Mouse (Mus musculus) liver, embryonic 12.5 days (tissue): ENCODE data around the gene Pdyn. TPM values are rescaled to one million over a fixed set of nuclear protein-coding genes. Genes with fewer than 3 reads are reported as not detected.

Experiments used
- ATAC-seq: fragments of 200-750 bp; cut with Nextera tagmentation; 2 replicates; pipeline ENCODE4 v1.8.0; 2017; ENCODE audit warnings: moderate number of reproducible peaks, mild to moderate bottlenecking, moderate library complexity
- H3K27ac ChIP-seq: fragments of 300-500 bp; sonication (generic); 2 replicates; pipeline ENCODE4 v1.5.1; 2016; ENCODE audit warnings: mild to moderate bottlenecking
- H3K27me3 ChIP-seq: fragments of 300-500 bp; sonication (generic); replicated peaks from 2 replicates; pipeline ENCODE4 v1.6.1; 2016; ENCODE audit warnings: mild to moderate bottlenecking, moderate library complexity
- H3K36me3 ChIP-seq: fragments of 300-500 bp; sonication (generic); 2 replicates; pipeline ENCODE4 v1.6.1; 2016; ENCODE audit warnings: mild to moderate bottlenecking, moderate library complexity
- H3K4me1 ChIP-seq: fragments of 300-500 bp; sonication (generic); 2 replicates; pipeline ENCODE4 v1.6.1; 2016
- H3K4me2 ChIP-seq: fragments of 300-500 bp; sonication (generic); 2 replicates; pipeline ENCODE4 v1.6.1; 2016; ENCODE audit warnings: mild to moderate bottlenecking, moderate library complexity
- H3K4me3 ChIP-seq: fragments of 300-500 bp; sonication (generic); 2 replicates; pipeline ENCODE4 v1.5.1; 2016; ENCODE audit warnings: mild to moderate bottlenecking, moderate library complexity
- H3K9ac ChIP-seq: fragments of 300-500 bp; sonication (generic); 2 replicates; pipeline ENCODE4 v1.6.1; 2016; ENCODE audit warnings: mild to moderate bottlenecking, moderate library complexity
- H3K9me3 ChIP-seq: fragments of 300-500 bp; sonication (generic); replicated peaks from 2 replicates; pipeline ENCODE4 v1.6.1; 2016; ENCODE audit warnings: mild to moderate bottlenecking, moderate library complexity
- WGBS: fragments of 180-500 bp; shearing (Covaris S2); methylation state at CpG from one replicate; pipeline ENCODE4 v1.1.7; 2016; ENCODE audit not compliant: insufficient replicate concordance; 5-methylcytosine and 5-hydroxymethylcytosine counted together
- polyA plus RNA-seq: library from polyadenylated mRNA; unstranded; fragments of >200 nt; fragmentation: Nextera tagmentation; extraction: Ambion mirVana; gene quantifications from 2 replicates; pipeline ENCODE4 v1.2.1, GENCODE M21; 2016

The Pdyn gene
- polyA plus RNA-seq, result 0.05 and 0.13 TPM in 2 replicates

DNA sequence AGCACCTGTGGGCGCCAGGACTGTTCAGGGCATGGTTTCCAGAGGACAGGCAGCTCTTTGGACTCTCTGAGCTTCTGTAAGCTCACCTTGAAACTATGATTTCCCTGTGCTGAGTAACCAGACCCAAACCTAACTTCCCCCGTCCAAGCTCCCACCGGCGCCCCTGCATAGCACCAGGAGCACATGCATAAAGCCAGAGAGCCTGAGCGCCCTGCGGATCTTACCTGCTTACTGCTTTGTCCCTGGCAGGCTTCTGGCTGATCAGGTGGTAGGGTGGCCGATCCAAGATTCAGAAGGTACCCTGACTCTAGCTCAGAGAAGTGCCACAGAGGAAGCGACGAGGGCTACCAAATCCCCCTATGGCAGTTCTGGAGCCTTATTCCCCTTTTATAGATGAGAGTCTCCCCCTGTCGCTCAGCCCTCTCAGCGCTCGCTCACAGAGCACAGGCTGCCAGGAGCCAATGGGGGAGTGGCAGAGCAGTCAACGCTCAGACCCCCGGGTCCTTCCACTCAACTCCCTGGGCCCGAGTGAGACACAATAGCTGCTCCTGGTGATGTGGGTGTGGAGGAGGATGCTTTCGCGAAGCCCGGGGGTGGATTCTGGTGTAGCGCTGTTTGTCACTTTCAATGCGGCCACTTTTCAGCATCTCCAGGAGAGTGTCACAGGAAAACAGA, at the start of gene Pdyn:
Gene Pdyn (minus strand): TSS at position 361 of the 675 bp plus-strand sequence.
- H3K27ac ChIP-seq, result no peak within 1 kb of the TSS
- no peak within 1 kb of the TSS for H3K4me3 ChIP-seq
- H3K36me3 ChIP-seq, result no peaks in the 10 kb centered on the region
- H3K27me3 ChIP-seq, result peaks cover 62% of the 10 kb centered on the region
- no peaks in the 10 kb centered on the region for H3K4me1 ChIP-seq
- no peak within 1 kb of the TSS for H3K9ac ChIP-seq
- H3K4me2 ChIP-seq, result no peak within 1 kb of the TSS
- no peaks in the 10 kb centered on the region for H3K9me3 ChIP-seq
- ATAC-seq, result no peak
- WGBS, result 10% methylated on average over 20 of the region's 20 CpGs

DNA sequence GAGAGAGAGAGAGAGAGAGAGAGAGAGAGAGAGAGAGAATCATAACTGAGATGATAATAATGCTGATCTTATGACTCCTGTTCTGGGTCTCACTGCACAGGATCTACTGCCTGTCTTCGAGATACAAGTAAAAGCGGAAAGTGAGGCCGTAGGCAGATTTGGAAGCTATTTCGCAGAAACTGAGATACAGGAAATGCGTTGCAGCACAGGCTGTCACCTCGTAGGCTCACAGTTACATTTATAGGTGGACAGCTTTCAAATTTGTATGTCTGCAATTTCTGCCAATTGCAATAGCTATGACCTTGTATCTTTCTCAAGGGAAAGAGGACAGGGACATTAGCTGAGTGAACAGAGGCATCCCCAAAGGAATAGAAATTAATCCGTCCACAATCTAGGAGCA, 42.4 kb upstream of the Pdyn start:
- no peak overlapping the region for H3K4me3 ChIP-seq
- WGBS, result 73% methylated on average over 7 of the region's 7 CpGs
- H3K27me3 ChIP-seq, result no peaks in the 10 kb centered on the region
- H3K4me1 ChIP-seq, result no peaks in the 10 kb centered on the region
- no peaks in the 10 kb centered on the region for H3K36me3 ChIP-seq
- no peak overlapping the region for H3K9ac ChIP-seq
- H3K4me2 ChIP-seq, result no peak overlapping the region
- H3K9me3 ChIP-seq, result no peaks in the 10 kb centered on the region
- H3K27ac ChIP-seq, result no peak overlapping the region
- ATAC-seq, result no peak

- Histone ChIP-seq H3K27ac (no peak overlapping the region), H3K9me3 (no peaks in the 10 kb centered on the region), H3K4me2 (no peak overlapping the region), H3K36me3 (no peaks in the 10 kb centered on the region), H3K4me3 (no peak overlapping the region), H3K27me3 (no peaks in the 10 kb centered on the region), H3K4me1 (no peaks in the 10 kb centered on the region), H3K9ac (no peak overlapping the region)
- 59% methylated on average over 3 of the region's 3 CpGs for WGBS
- ATAC-seq, result no peak
Measured at GRCm38 (mm10) chr2:129740515-129740914, 40.9 kb upstream of the Pdyn start.

DNA sequence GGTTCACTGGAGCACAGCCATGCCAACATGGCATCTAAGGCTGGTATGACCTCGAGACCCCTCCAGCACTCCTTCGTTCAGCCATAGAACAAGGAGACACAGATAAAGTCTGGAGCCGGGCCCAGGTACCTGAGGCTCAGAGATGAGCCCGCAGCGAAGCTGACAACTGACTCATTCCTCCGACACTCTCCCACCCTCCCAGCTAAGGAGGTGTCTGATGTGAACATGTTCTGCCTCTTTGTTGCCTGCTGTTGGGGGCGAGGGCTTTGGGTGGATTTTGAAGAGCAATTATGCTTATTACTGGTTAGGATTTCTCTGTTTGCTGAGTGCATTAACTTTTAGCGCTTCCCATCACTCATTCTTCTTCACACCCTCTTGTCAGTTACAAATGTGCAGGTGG, 34.4 kb upstream of the Pdyn start:
- H3K4me1 ChIP-seq, result no peaks in the 10 kb centered on the region
- no peak for ATAC-seq
- H3K9me3 ChIP-seq, result no peaks in the 10 kb centered on the region
- H3K4me2 ChIP-seq, result no peak overlapping the region
- H3K36me3 ChIP-seq, result no peaks in the 10 kb centered on the region
- H3K4me3 ChIP-seq, result no peak overlapping the region
- H3K27ac ChIP-seq, result no peak overlapping the region
- WGBS, result 58% methylated on average over 8 of the region's 8 CpGs
- no peaks in the 10 kb centered on the region for H3K27me3 ChIP-seq
- H3K9ac ChIP-seq, result no peak overlapping the region

DNA sequence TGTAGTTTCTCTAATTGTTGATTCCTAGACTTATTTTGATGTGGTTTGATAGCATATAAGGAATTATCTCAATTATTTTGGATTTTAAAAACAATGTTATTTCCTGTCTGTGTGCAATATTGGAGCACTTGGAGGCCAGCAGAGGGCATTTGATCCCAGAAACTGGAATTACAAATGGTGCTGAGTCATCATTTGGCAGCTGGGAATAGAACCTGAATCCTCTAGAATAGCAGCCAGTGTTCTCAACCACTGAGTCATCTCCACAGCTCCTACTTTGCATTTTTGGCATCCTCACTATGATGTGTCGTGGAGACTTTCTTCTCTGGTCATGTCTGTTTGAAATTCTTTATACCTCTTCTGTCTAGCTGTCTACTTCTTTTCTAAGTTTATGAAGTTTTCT, 30.0 kb upstream of the Pdyn start:
- H3K9ac ChIP-seq, result no peak overlapping the region
- no peaks in the 10 kb centered on the region for H3K27me3 ChIP-seq
- no peaks in the 10 kb centered on the region for H3K36me3 ChIP-seq
- H3K27ac ChIP-seq, result no peak overlapping the region
- no peak for ATAC-seq
- H3K4me3 ChIP-seq, result no peak overlapping the region
- no peak overlapping the region for H3K4me2 ChIP-seq
- H3K9me3 ChIP-seq, result no peaks in the 10 kb centered on the region
- H3K4me1 ChIP-seq, result no peaks in the 10 kb centered on the region
- 68% methylated on average over 1 of the region's 1 CpGs for WGBS

- Histone ChIP-seq H3K9me3 (no peaks in the 10 kb centered on the region), H3K4me1 (no peaks in the 10 kb centered on the region), H3K36me3 (no peaks in the 10 kb centered on the region), H3K9ac (no peak overlapping the region), H3K4me2 (no peak overlapping the region), H3K27ac (no peak overlapping the region), H3K27me3 (no peaks in the 10 kb centered on the region), H3K4me3 (no peak overlapping the region)
- WGBS, result 16% methylated on average over 10 of the region's 10 CpGs
- ATAC-seq, result no peak
Measured at GRCm38 (mm10) chr2:129715671-129716070, 16.0 kb upstream of the Pdyn start.

DNA sequence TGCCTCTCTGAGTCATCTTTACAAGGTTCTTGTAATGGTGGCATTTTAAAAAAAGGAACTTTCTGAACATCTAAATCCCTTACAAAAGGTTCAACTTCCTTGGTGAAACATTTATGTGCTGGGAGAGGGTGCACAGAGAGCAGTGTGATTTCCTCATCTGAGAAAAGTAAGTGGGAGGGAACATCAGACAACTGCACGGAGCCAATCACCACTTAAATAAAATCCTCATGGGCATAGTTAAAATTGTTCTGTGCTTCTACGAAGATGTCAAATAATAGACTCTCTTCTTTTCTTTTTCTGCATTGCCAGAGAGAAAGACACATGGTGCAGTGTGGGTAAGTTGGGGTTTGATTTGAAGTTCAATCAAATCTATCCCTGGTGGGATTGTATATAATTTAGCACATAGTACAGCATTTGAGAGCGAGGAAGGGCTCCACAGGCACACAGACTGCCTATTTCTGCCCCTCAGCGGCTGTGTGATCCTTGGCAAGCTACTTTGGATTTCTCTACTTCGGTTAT, 13.4 kb upstream of the Pdyn start:
- Histone ChIP-seq H3K27ac (no peak overlapping the region), H3K9me3 (no peaks in the 10 kb centered on the region), H3K4me3 (no peak overlapping the region), H3K27me3 (no peaks in the 10 kb centered on the region), H3K9ac (no peak overlapping the region), H3K36me3 (no peaks in the 10 kb centered on the region), H3K4me2 (no peak overlapping the region), H3K4me1 (no peaks in the 10 kb centered on the region)
- ATAC-seq, result no peak
- WGBS, result 43% methylated on average over 5 of the region's 5 CpGs

DNA sequence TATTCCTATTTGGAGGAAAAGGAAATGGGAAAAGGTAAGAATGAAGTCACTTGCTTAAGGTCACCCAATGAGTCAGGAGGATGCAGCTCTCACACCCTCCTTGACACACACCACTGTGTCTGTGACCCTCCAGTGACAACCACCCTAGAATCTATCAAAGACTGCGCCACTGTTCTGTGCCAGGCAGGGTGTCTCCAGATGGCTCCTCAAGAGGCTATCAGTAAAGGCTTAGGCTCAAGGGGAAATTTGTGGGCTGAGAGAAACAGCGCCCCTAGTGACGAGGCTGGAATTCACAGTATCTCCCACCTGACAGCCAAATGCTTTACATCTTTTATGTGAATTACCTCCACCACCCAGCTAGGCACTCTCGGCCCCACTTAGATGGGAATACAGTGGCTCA, 3.6 kb downstream of the Pdyn start:
- Histone ChIP-seq H3K9me3 (no peaks in the 10 kb centered on the region), H3K27me3 (peaks cover 61% of the 10 kb centered on the region), H3K4me2 (no peak overlapping the region), H3K27ac (no peak overlapping the region), H3K9ac (no peak overlapping the region), H3K4me3 (no peak overlapping the region), H3K4me1 (no peaks in the 10 kb centered on the region), H3K36me3 (no peaks in the 10 kb centered on the region)
- WGBS, result 6% methylated on average over 4 of the region's 4 CpGs
- ATAC-seq, result no peak

DNA sequence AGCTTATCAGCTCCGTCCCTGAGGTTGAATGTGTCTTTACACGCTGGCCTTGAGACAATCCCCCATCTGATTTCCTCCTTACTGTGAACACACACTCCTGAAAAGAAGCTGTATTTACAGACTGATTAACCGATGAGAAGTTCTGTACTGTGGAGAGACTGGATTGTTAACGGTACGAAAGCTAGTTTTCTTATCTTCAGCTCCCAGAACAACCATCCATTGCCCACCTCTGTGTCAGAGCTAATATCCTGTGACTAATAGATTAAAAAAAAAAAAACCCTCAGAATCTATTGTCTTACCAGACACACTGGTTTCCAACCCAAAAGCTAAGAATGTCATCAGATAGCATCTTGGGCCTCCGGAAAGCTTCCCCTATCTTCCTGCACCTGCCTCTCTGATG, 5.3 kb downstream of the Pdyn start:
- H3K4me1 ChIP-seq, result no peaks in the 10 kb centered on the region
- H3K4me3 ChIP-seq, result no peak overlapping the region
- 8% methylated on average over 6 of the region's 6 CpGs for WGBS
- H3K27ac ChIP-seq, result no peak overlapping the region
- H3K4me2 ChIP-seq, result no peak overlapping the region
- H3K27me3 ChIP-seq, result peaks cover 51% of the 10 kb centered on the region
- no peaks in the 10 kb centered on the region for H3K9me3 ChIP-seq
- no peak overlapping the region for H3K9ac ChIP-seq
- ATAC-seq, result peak; percentile 63
- no peaks in the 10 kb centered on the region for H3K36me3 ChIP-seq

DNA sequence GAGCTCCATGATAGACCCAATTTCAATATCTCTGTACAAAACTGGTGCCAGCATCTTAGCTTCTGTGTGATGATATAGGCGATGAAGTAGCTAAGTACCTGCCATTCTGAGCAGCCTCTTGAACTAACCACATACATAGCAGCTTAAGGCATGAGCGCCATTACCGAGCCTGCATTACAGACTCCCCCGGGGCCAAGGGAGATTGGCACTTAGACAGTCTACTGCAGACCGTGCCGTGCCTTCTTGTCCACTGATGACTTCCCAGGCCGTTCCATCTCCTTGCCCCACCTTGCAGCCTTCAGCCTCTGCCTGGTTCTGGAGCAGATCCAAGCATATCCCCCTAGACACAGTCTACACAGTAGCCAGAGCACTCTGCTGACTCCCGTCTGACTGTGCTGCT, 7.0 kb downstream of the Pdyn start:
- no peaks in the 10 kb centered on the region for H3K9me3 ChIP-seq
- H3K4me1 ChIP-seq, result no peaks in the 10 kb centered on the region
- ATAC-seq, result no peak
- H3K9ac ChIP-seq, result no peak overlapping the region
- 82% methylated on average over 8 of the region's 8 CpGs for WGBS
- no peak overlapping the region for H3K4me3 ChIP-seq
- no peaks in the 10 kb centered on the region for H3K36me3 ChIP-seq
- H3K27ac ChIP-seq, result no peak overlapping the region
- no peak overlapping the region for H3K4me2 ChIP-seq
- H3K27me3 ChIP-seq, result peaks cover 44% of the 10 kb centered on the region

DNA sequence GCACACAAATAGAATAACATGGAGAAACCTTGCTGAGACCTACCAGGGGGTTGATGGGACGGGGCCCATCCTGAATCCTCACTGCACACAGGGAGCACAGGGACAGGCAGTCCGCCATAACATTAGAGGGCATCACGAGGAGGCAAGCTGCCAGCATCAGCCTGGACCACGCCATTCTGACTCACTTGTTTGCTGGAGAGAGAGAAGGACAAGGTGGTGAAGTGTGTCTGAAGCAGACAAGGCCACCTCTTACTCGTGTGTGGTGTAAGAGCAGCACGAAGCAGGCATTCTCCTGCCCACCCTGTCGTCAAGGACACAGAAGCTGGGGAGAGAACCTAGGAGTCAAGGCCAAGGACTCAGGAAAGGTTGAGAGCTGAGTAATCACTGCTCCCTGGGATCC, 9.9 kb downstream of the Pdyn start:
- peaks cover 30% of the 10 kb centered on the region; the same call in 1 of the 2 replicates for H3K27me3 ChIP-seq
- ATAC-seq, result no peak
- no peaks in the 10 kb centered on the region for H3K9me3 ChIP-seq
- 63% methylated on average over 7 of the region's 7 CpGs for WGBS
- no peaks in the 10 kb centered on the region for H3K36me3 ChIP-seq
- H3K4me2 ChIP-seq, result no peak overlapping the region
- H3K9ac ChIP-seq, result no peak overlapping the region
- no peaks in the 10 kb centered on the region for H3K4me1 ChIP-seq
- no peak overlapping the region for H3K27ac ChIP-seq
- no peak overlapping the region for H3K4me3 ChIP-seq

DNA sequence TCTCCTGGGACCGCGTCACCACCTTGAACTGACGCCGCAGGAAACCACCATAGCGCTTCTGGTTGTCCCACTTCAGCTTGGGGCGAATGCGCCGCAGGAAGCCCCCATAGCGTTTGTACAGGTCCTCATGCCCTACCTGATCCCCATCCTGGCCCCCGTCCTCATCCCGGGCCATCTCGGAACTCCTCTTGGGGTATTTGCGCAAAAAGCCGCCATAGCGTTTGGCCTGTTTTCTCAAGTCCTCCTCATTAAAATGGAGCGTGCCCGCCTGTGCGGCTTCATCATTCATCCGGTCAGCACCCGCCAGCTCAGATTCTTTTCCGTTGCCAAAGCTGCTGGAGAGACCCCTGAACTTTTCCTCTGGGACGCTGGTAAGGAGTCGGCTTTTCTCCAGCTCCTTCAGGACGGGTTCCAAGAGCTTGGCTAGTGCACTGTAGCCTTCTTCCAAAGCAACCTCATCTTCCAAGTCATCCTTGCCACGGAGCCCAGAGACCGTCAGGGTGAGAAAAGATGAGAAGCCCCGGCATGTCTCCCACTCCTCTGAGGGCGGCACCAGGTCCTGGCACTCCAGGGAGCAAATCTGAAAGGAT, 11.5 kb downstream of the Pdyn start:
- H3K27ac ChIP-seq, result no peak overlapping the region
- H3K4me3 ChIP-seq, result no peak overlapping the region
- WGBS, result 84% methylated on average over 28 of the region's 28 CpGs
- no peaks in the 10 kb centered on the region for H3K9me3 ChIP-seq
- H3K4me1 ChIP-seq, result no peaks in the 10 kb centered on the region
- no peak overlapping the region for H3K4me2 ChIP-seq
- H3K36me3 ChIP-seq, result no peaks in the 10 kb centered on the region
- H3K27me3 ChIP-seq, result peaks cover 34% of the 10 kb centered on the region; the same call in 1 of the 2 replicates
- H3K9ac ChIP-seq, result no peak overlapping the region
- no peak for ATAC-seq
